Mouse (Mus musculus) heart, postnatal 0 days (tissue): ENCODE measurements around the gene Cotl1. TPM values are rescaled to one million over a fixed set of nuclear protein-coding genes. Genes with fewer than 3 reads are reported as not detected.

Source experiments
- ATAC-seq: fragments of 200-750 bp; cut with Nextera tagmentation; 2 replicates; pipeline ENCODE4 v1.8.0; 2017; ENCODE audit warnings: low read depth, moderate number of reproducible peaks, moderate library complexity; ENCODE audit not compliant: insufficient read depth
- DNase-seq: peaks from one replicate; pipeline ENCODE4 v3.0.0-alpha.2; 2016; ENCODE audit warnings: low spot score
- H3K27ac ChIP-seq: fragments of 300-500 bp; sonication (generic); 2 replicates; pipeline ENCODE4 v1.5.1; 2014; ENCODE audit warnings: low read depth, mild to moderate bottlenecking
- H3K27me3 ChIP-seq: fragments of 300-500 bp; sonication (generic); 2 replicates; pipeline ENCODE4 v1.6.1; 2014; ENCODE audit warnings: low read length, mixed read lengths; ENCODE audit not compliant: control insufficient read depth, insufficient read depth
- H3K36me3 ChIP-seq: fragments of 300-500 bp; sonication (generic); replicated peaks from 2 replicates; pipeline ENCODE4 v1.6.1; 2014; ENCODE audit warnings: low read length, mixed read lengths; ENCODE audit not compliant: control insufficient read depth, insufficient read depth
- H3K4me1 ChIP-seq: fragments of 300-500 bp; sonication (generic); 2 replicates; pipeline ENCODE4 v1.6.1; 2014; ENCODE audit warnings: antibody characterized with exemption; ENCODE audit not compliant: control insufficient read depth, insufficient read depth
- H3K4me2 ChIP-seq: fragments of 300-500 bp; sonication (generic); 2 replicates; pipeline ENCODE4 v1.6.1; 2014; ENCODE audit warnings: low read depth, mild to moderate bottlenecking, low read length, moderate library complexity
- H3K4me3 ChIP-seq: fragments of 300-500 bp; sonication (generic); 2 replicates; pipeline ENCODE4 v1.5.1; 2014; ENCODE audit warnings: low read depth, low read length
- H3K9ac ChIP-seq: fragments of 300-500 bp; sonication (generic); replicated peaks from 2 replicates; pipeline ENCODE4 v1.6.1; 2014; ENCODE audit warnings: low read depth, low read length, mixed read lengths
- H3K9me3 ChIP-seq: fragments of 300-500 bp; sonication (generic); replicated peaks from 2 replicates; pipeline ENCODE4 v1.6.1; 2016; ENCODE audit warnings: low read length; ENCODE audit not compliant: control insufficient read depth
- CTCF ChIP-seq: IDR thresholded peaks from 2 replicates; pipeline ENCODE4 v1.5.1; 2016; ENCODE audit warnings: antibody characterized with exemption, control low read depth, low read depth
- EP300 ChIP-seq: IDR thresholded peaks from 2 replicates; pipeline ENCODE4 v1.6.1; 2016; ENCODE audit warnings: antibody characterized with exemption, low read depth
- WGBS: fragments of 180-500 bp; shearing (Covaris S2); extraction: QIAGEN DNeasy Blood & Tissue Kit; methylation state at CpG from one replicate; pipeline ENCODE4 v1.1.7; 2014; 5-methylcytosine and 5-hydroxymethylcytosine counted together
- polyA plus RNA-seq: library from polyadenylated mRNA; unstranded; fragments of >200 nt; fragmentation: Nextera tagmentation; extraction: Ambion mirVana; gene quantifications from 2 replicates; pipeline ENCODE4 v1.2.1, GENCODE M21; 2015
- total RNA-seq: library from RNA; depleted of rRNA; stranded (reverse); fragments of >200 nt; gene quantifications from 2 replicates; pipeline ENCODE4 v1.2.3, GENCODE M21; 2014; ENCODE audit warnings: low replicate concordance; rRNA removed

Gene Cotl1
- total and polyA plus RNA-seq, 2 experiments from 2014 or later: 15.4 to 28.3 TPM

DNA sequence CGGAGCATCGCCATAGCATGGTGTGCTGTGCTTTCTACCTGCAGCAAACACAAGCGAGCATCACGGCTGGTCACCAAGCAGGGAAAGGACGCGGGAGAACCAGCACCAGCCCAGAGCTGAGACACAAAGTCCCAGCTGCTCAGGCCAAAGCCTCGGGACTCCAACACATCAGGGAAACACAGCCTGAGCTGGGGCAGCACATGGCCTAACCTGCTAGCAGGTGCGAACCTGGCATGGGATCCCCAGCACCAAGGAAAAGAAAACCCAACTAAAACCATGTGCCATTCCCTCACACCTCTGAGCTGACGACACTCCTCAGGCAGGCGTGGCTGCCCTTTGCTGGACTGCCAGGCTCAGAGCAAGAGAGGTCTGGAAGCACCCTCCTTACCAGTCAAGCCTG is 75.0 kb downstream of the Cotl1 start:
- no peak overlapping the region for H3K4me2 ChIP-seq
- no peak overlapping the region for H3K4me3 ChIP-seq
- no peak for DNase-seq
- H3K9ac ChIP-seq: no peak overlapping the region
- H3K9me3 ChIP-seq: no peaks in the 10 kb centered on the region
- peaks cover 67% of the 10 kb centered on the region for H3K36me3 ChIP-seq
- no peak for ATAC-seq
- H3K27ac ChIP-seq: no peak overlapping the region
- no peaks in the 10 kb centered on the region for H3K27me3 ChIP-seq
- no peak for TF ChIP-seq CTCF
- no peak for TF ChIP-seq EP300
- H3K4me1 ChIP-seq: no peaks in the 10 kb centered on the region
- 87% methylated on average over 10 of the region's 10 CpGs for WGBS

DNA sequence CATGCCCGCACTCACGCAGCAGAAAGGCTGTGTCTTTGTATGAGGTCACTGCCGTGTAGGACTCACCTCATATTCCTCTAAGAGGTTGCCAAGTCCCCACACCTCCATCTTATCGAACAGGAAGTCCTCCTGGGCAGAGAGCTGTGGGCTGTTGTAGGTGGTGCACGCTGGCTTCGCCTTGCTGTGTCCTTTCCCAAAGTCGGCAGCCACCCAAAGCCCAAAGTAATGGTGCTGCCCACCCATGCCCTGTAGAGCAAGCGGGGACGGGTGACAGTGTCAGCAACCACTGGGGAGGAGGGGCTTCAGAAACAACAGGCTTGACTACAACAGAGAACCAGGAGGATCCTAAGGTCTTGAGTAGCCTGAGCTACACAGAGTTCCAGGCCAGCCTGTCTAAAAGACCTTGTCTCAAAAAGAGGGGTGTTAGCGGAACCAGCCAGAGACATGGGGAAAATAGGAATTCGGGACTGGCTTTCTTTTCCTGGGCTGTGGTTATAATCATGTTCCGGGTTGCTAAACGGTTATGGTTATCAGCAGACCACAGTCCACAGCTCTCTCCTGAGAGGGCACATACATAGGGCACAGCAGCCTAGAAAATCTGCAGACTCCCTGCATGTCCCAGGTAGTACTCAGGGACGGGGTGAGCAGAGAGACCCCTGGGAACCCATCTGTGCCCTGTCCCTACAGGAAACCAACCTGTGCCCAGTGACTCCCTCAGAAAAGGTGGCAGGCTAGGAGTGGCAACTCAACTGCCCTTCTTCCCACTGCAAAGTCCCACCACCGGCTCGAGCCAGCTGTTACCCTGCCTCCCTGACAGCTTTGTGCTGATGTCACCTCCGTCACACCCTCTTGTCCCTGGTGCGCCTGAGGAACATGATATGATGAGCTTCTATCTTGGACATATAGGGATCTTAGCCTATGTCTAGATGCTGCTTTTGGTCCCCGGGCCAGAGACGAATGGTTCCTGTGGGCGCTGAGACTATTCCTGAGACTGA is 77.8 kb downstream of the Cotl1 start:
- no peak overlapping the region for H3K9ac ChIP-seq
- DNase-seq: no peak
- H3K4me1 ChIP-seq: no peaks in the 10 kb centered on the region
- H3K9me3 ChIP-seq: no peaks in the 10 kb centered on the region
- ATAC-seq: no peak
- no peak for TF ChIP-seq EP300
- no peak for TF ChIP-seq CTCF
- H3K4me3 ChIP-seq: no peak overlapping the region
- no peak overlapping the region for H3K27ac ChIP-seq
- no peaks in the 10 kb centered on the region for H3K27me3 ChIP-seq
- H3K4me2 ChIP-seq: no peak overlapping the region
- peaks cover 55% of the 10 kb centered on the region for H3K36me3 ChIP-seq
- 82% methylated on average over 21 of the region's 21 CpGs for WGBS

DNA sequence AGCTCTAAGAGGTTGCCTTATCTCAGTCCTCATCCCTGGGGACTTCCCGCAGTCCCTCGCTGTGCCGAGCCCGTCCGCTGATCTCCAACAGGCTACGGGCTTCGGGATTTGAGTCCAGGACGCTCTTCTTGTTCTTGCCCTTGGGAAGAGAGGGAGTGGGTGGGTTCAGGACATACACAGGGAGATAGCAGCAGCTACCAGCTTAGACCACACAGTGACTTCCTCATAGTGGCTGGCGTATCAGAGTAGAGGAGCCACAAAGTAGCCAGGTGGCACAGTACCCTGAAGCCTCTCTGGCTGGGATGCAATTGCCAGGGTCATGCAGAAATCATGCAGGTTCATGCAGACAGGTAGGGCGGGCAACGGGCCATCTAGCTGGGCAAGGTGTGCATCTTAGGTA is 78.7 kb downstream of the Cotl1 start:
- Histone ChIP-seq H3K36me3 (peaks cover 47% of the 10 kb centered on the region), H3K27ac (no peak overlapping the region), H3K4me1 (peaks cover 3% of the 10 kb centered on the region; the same call in 1 of the 2 replicates), H3K9me3 (no peaks in the 10 kb centered on the region), H3K27me3 (no peaks in the 10 kb centered on the region), H3K4me3 (no peak overlapping the region), H3K9ac (no peak overlapping the region), H3K4me2 (no peak overlapping the region)
- WGBS: 78% methylated on average over 11 of the region's 11 CpGs
- DNase-seq: no peak
- TF ChIP-seq CTCF (no peak), EP300 (no peak)
- ATAC-seq: no peak

Other genes starting within 250 kb of the Cotl1 start
- 5.3 and 5.6 TPM in 2 replicates for gene Taf1c, start 235.3 kb downstream of the Cotl1 start, total RNA-seq
- 3.4 and 3.7 TPM in 2 replicates for gene Taf1c, start 235.3 kb downstream of the Cotl1 start, polyA plus RNA-seq
- not detected in 2 replicates for gene Adad2, start 227.8 kb downstream of the Cotl1 start, total RNA-seq
- not detected in 2 replicates for gene Adad2, start 227.8 kb downstream of the Cotl1 start, polyA plus RNA-seq
- gene Kcng4, start 204.9 kb downstream of the Cotl1 start, total RNA-seq: not detected in 2 replicates
- gene Kcng4, start 204.9 kb downstream of the Cotl1 start, polyA plus RNA-seq: 0.04 and 0.10 TPM in 2 replicates
- 44.1 and 55.0 TPM in 2 replicates for gene Wfdc1, start 174.2 kb downstream of the Cotl1 start, total RNA-seq
- 21.0 and 22.4 TPM in 2 replicates for gene Wfdc1, start 174.2 kb downstream of the Cotl1 start, polyA plus RNA-seq
- not detected in 2 replicates for gene Atp2c2, start 140.5 kb downstream of the Cotl1 start, total RNA-seq
- 0.12 and 0.21 TPM in 2 replicates for gene Atp2c2, start 140.5 kb downstream of the Cotl1 start, polyA plus RNA-seq
- gene Tldc1, start 62.1 kb downstream of the Cotl1 start, total RNA-seq: 17.7 and 28.6 TPM in 2 replicates
- gene Tldc1, start 62.1 kb downstream of the Cotl1 start, polyA plus RNA-seq: 12.1 and 14.2 TPM in 2 replicates
- gene Klhl36, start 21.7 kb upstream of the Cotl1 start, total RNA-seq: 6.5 and 10.0 TPM in 2 replicates
- 6.7 and 6.9 TPM in 2 replicates for gene Klhl36, start 21.7 kb upstream of the Cotl1 start, polyA plus RNA-seq
- gene Usp10, start 69.8 kb upstream of the Cotl1 start, total RNA-seq: 36.6 and 44.0 TPM in 2 replicates
- 47.7 and 54.9 TPM in 2 replicates for gene Usp10, start 69.8 kb upstream of the Cotl1 start, polyA plus RNA-seq
- 17.3 and 29.1 TPM in 2 replicates for gene Gm20388, start 70.3 kb upstream of the Cotl1 start, total RNA-seq
- not detected in 2 replicates for gene Gm20388, start 70.3 kb upstream of the Cotl1 start, polyA plus RNA-seq
- 5.4 and 15.5 TPM in 2 replicates for gene Crispld2, start 151.9 kb upstream of the Cotl1 start, total RNA-seq
- 2.5 and 2.6 TPM in 2 replicates for gene Crispld2, start 151.9 kb upstream of the Cotl1 start, polyA plus RNA-seq